Mouse (Mus musculus) intestine, embryonic 15.5 days (tissue): ENCODE measurements around the gene Lztr1. TPM values are rescaled to one million over a fixed set of nuclear protein-coding genes. Genes with fewer than 3 reads are reported as not detected.
A peak's percentile ranks its signal among the peaks of the same experiment; 100 is the strongest.

Experiments
- ATAC-seq: fragments of 200-750 bp; cut with Nextera tagmentation; 2 replicates; pipeline ENCODE4 v1.8.0; 2017; ENCODE audit warnings: moderate TSS enrichment, moderate library complexity
- H3K27ac ChIP-seq: fragments of 300-500 bp; sonication (generic); 2 replicates; pipeline ENCODE4 v1.5.1; 2015; ENCODE audit warnings: mild to moderate bottlenecking, inconsistent platforms
- H3K27me3 ChIP-seq: fragments of 300-500 bp; sonication (generic); replicated peaks from 2 replicates; pipeline ENCODE4 v1.6.1; 2015; ENCODE audit warnings: inconsistent platforms
- H3K36me3 ChIP-seq: fragments of 300-500 bp; sonication (generic); 2 replicates; pipeline ENCODE4 v1.6.1; 2015; ENCODE audit warnings: inconsistent platforms
- H3K4me1 ChIP-seq: fragments of 300-500 bp; sonication (generic); replicated peaks from 2 replicates; pipeline ENCODE4 v1.6.1; 2015; ENCODE audit warnings: inconsistent platforms
- H3K4me2 ChIP-seq: fragments of 300-500 bp; sonication (generic); replicated peaks from 2 replicates; pipeline ENCODE4 v1.6.1; 2015; ENCODE audit warnings: mild to moderate bottlenecking, inconsistent platforms
- H3K4me3 ChIP-seq: fragments of 300-500 bp; sonication (generic); replicated peaks from 2 replicates; pipeline ENCODE4 v1.5.1; 2015; ENCODE audit warnings: inconsistent platforms
- H3K9ac ChIP-seq: fragments of 300-500 bp; sonication (generic); 2 replicates; pipeline ENCODE4 v1.6.1; 2015; ENCODE audit warnings: inconsistent platforms
- H3K9me3 ChIP-seq: fragments of 300-500 bp; sonication (generic); 2 replicates; pipeline ENCODE4 v1.6.1; 2016; ENCODE audit warnings: inconsistent platforms
- whole genome bisulfite sequencing: fragments of 180-500 bp; shearing (Covaris S2); methylation state at CpG from one replicate; pipeline ENCODE4 v1.1.7; 2015; 5-methylcytosine and 5-hydroxymethylcytosine counted together
- polyA plus RNA-seq: library from polyadenylated mRNA; unstranded; fragments of >200 nt; fragmentation: Nextera tagmentation; extraction: Ambion mirVana; gene quantifications from 2 replicates; pipeline ENCODE4 v1.2.1, GENCODE M21; 2015

Gene Lztr1
- polyA plus RNA-seq, 1 experiment from 2014 or later = 72.7 TPM

DNA sequence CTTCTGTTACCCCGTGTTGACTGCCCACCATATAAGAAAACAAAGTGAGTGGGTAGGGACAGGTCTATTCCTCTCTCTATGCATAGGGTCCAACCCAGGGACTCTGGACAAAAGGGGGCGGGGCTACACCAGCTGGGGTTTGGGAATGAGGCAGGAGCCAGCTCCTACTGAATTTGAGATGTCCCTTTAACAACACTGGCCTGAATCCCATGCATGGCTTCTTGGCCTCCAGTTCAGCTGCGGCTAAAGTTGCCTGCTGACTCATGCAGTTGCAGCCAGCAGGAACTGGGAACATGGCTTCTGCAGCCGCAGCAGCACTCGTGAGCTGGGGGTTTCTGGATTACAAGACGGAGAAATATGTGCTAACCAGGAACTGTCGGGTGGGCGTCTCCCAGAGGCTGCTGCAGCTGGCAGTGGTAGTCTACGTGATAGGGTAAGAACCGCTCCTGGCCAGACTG is 53.3 kb downstream of the Lztr1 start, which contains the start of gene P2rx6:
TSS of gene P2rx6 (plus strand) at position 135 of the 458 bp plus-strand sequence.
- H3K9ac ChIP-seq = peak within 1 kb of the TSS; percentile 17; the same call in 1 of the 2 replicates
- 5% methylated on average over 10 of the region's 10 CpGs for WGBS

DNA sequence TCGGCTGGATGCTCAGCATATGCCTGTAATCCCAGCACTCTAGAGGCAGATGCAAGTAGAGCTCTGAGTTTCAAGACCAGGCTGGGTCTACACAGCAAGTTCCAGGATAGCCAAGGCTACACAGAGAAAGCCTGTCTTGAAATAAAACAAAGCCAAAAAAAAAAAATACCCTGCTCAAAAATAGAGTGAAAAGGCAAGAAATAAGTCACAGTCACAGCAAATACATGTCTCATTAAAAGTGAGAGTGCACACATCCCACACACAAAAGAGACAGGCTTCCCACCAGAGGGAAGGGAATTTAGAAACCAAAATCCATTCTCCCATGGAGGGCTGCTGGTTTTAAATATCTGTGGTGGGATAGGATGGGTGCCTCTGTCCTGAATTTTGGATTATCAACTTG is 55.1 kb downstream of the Lztr1 start:
- Histone ChIP-seq H3K27me3 (no peaks in the 10 kb centered on the region), H3K27ac (no peak overlapping the region), H3K4me1 (peaks cover 27% of the 10 kb centered on the region), H3K36me3 (no peaks in the 10 kb centered on the region), H3K9ac (no peak overlapping the region), H3K4me3 (no peak overlapping the region), H3K9me3 (no peaks in the 10 kb centered on the region), H3K4me2 (no peak overlapping the region)
- ATAC-seq = no peak
- WGBS = 9% methylated on average over 1 of the region's 1 CpGs

More for the DNA sequence above, 53.3 kb downstream of the Lztr1 start, which contains the start of gene P2rx6:
- Histone ChIP-seq H3K27ac (peak within 1 kb of the TSS; percentile 60), H3K4me2 (peak within 1 kb of the TSS; percentile 56), H3K4me3 (peak within 1 kb of the TSS; percentile 20), H3K27me3 (no peaks in the 10 kb centered on the region), H3K36me3 (no peaks in the 10 kb centered on the region), H3K4me1 (peaks cover 32% of the 10 kb centered on the region), H3K9me3 (no peaks in the 10 kb centered on the region)
- peak; percentile 44 for ATAC-seq

DNA sequence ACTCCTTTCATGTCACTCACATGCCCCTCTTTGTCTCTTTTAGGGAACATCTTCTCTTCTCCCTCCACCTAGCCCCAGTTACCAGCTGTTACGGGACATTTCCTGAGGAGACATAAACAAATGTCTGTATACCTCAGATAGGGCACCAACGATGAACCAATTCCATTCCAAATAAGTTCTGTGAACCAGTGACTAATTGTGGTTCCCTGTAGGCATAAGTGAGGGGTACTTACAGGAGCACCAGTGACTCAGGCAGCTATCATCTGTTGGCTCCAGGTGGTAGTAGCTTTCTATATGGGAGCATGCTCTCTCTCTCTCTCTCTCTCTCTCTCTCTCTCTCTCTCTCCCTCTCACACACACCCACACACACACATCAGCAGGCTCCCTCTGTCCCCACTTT is 55.7 kb downstream of the Lztr1 start:
- 41% methylated on average over 2 of the region's 2 CpGs for WGBS
- H3K9ac ChIP-seq = no peak overlapping the region
- H3K4me2 ChIP-seq = no peak overlapping the region
- no peak for ATAC-seq
- no peak overlapping the region for H3K27ac ChIP-seq
- no peaks in the 10 kb centered on the region for H3K27me3 ChIP-seq
- H3K4me3 ChIP-seq = no peak overlapping the region
- H3K4me1 ChIP-seq = peaks cover 20% of the 10 kb centered on the region
- no peaks in the 10 kb centered on the region for H3K9me3 ChIP-seq
- no peaks in the 10 kb centered on the region for H3K36me3 ChIP-seq

DNA sequence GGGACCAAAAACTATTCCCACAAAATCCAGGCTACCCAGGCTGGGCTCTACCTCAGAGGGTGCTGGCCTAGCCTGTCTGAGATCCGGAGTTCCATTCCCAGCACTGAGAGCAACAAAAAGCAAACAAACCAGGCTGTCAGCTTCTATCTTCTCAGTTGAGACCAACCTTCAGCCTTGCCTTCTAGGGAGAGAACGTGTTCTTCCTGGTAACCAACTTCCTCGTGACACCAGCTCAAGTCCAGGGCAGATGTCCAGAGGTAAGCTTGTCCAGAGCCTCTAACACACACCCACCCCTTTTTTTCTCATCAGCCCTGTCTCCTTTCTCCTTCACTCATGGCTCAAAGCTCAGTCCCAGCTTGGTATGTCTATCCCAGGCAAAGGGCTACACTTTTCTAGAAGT is 56.3 kb downstream of the Lztr1 start:
- Histone ChIP-seq H3K4me1 (peaks cover 16% of the 10 kb centered on the region), H3K36me3 (no peaks in the 10 kb centered on the region), H3K27ac (no peak overlapping the region), H3K9ac (no peak overlapping the region), H3K9me3 (no peaks in the 10 kb centered on the region), H3K4me2 (no peak overlapping the region), H3K27me3 (no peaks in the 10 kb centered on the region), H3K4me3 (no peak overlapping the region)
- 34% methylated on average over 3 of the region's 3 CpGs for WGBS
- ATAC-seq = no peak

DNA sequence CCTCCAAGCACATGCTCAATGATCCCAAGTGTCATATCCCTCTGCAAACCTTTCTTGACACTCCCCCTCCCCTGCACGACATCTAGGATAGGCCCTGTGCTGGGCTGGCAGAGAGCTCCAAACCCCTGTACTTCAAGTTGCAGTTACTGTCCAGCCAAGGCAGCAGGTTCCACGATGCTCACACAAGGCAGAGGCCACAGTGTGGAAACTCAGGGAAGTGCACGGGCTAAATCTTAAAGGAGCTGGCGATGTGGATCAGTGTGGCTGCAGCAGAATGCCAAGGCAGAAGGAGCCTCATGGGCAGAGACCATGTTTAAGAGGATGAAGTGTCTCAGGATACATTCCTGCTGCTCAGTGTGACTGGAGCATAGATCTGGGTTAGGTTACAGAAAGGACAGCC is 57.7 kb downstream of the Lztr1 start:
- WGBS = 28% methylated on average over 4 of the region's 4 CpGs
- H3K9me3 ChIP-seq = no peaks in the 10 kb centered on the region
- peaks cover 9% of the 10 kb centered on the region for H3K4me1 ChIP-seq
- no peaks in the 10 kb centered on the region for H3K27me3 ChIP-seq
- no peak overlapping the region for H3K9ac ChIP-seq
- ATAC-seq = no peak
- no peak overlapping the region for H3K4me3 ChIP-seq
- no peak overlapping the region for H3K4me2 ChIP-seq
- no peaks in the 10 kb centered on the region for H3K36me3 ChIP-seq
- no peak overlapping the region for H3K27ac ChIP-seq

Other genes starting within 250 kb of the Lztr1 start
- gene Tmem191c, start 232.6 kb upstream of the Lztr1 start, polyA plus RNA-seq = 12.7 and 17.6 TPM in 2 replicates
- 3.1 and 4.2 TPM in 2 replicates for gene Serpind1, start 177.3 kb upstream of the Lztr1 start, polyA plus RNA-seq
- gene Snap29, start 102.7 kb upstream of the Lztr1 start, polyA plus RNA-seq = 13.5 and 14.4 TPM in 2 replicates
- 25.9 and 30.1 TPM in 2 replicates for gene Pi4ka, start 102.4 kb upstream of the Lztr1 start, polyA plus RNA-seq
- gene Crkl, start 56.7 kb upstream of the Lztr1 start, polyA plus RNA-seq = 53.3 and 57.8 TPM in 2 replicates
- gene Aifm3, start 19.1 kb upstream of the Lztr1 start, polyA plus RNA-seq = 5.4 and 6.1 TPM in 2 replicates
- gene Thap7, start 22.4 kb downstream of the Lztr1 start, polyA plus RNA-seq = 52.7 and 54.0 TPM in 2 replicates
- gene Lrrc74b, start 52.6 kb downstream of the Lztr1 start, polyA plus RNA-seq = 0.27 and 0.29 TPM in 2 replicates
- 0.60 and 0.80 TPM in 2 replicates for gene P2rx6, start 53.2 kb downstream of the Lztr1 start, polyA plus RNA-seq
- gene Slc7a4, start 74.5 kb downstream of the Lztr1 start, polyA plus RNA-seq = 25.0 and 29.4 TPM in 2 replicates
- 26.8 and 27.5 TPM in 2 replicates for gene Smpd4, start 110.7 kb downstream of the Lztr1 start, polyA plus RNA-seq
- 4.0 and 6.7 TPM in 2 replicates for gene Ccdc74a, start 137.8 kb downstream of the Lztr1 start, polyA plus RNA-seq
- gene Med15, start 224.2 kb downstream of the Lztr1 start, polyA plus RNA-seq = 38.0 and 43.0 TPM in 2 replicates